Mouse (Mus musculus): Measurements from ENCODE around the gene Bmp8b. TPM values are rescaled to one million over a fixed set of nuclear protein-coding genes. Genes with fewer than 3 reads are reported as not detected.
"Not testable (repeated sequence)": the region's sequence is repeated elsewhere in the genome, so short reads cannot be mapped to it uniquely, and the experiment has no call there.

The Bmp8b gene
- polyA plus RNA-seq, 1 experiment = 0.07 TPM

GRCm38 (mm10) chr4:123106864-123107263, 1.9 kb downstream of the Bmp8b start:
- Histone ChIP-seq H3K4me1 (ENCODE audit: control insufficient read depth, insufficient read depth, low read length) (no peaks in the 10 kb centered on the region), H3K4me3 (replicated peaks; ENCODE audit: extremely low read depth, low read depth, low read length) (no peak overlapping the region)
- no peak for TF ChIP-seq CTCF (IDR thresholded peaks at IDR 0.05; ENCODE audit: insufficient read depth, low read length)
- no peak for TF ChIP-seq POLR2A (IDR thresholded peaks at IDR 0.05; ENCODE audit: borderline replicate concordance, extremely low read depth, low read depth, low read length)
- 89% methylated on average over 2 of the region's 2 CpGs for WGBS
- no peak for DNase-seq

- H3K4me3 ChIP-seq (replicated peaks; ENCODE audit: extremely low read depth, low read depth, low read length) = no peak overlapping the region
These were observed 3.1 kb downstream of the Bmp8b start for GRCm38 (mm10) chr4:123108056-123108455.

GRCm38 (mm10) chr4:123110751-123111150, 5.8 kb downstream of the Bmp8b start:
- Histone ChIP-seq H3K4me1 (ENCODE audit: control insufficient read depth, insufficient read depth, low read length) (no peaks in the 10 kb centered on the region), H3K4me3 (replicated peaks; ENCODE audit: extremely low read depth, low read depth, low read length) (no peak overlapping the region)
- WGBS = 84% methylated on average over 4 of the region's 4 CpGs
- no peak for DNase-seq
- TF ChIP-seq POLR2A (IDR thresholded peaks at IDR 0.05; ENCODE audit: borderline replicate concordance, extremely low read depth, low read depth, low read length) = no peak
- TF ChIP-seq CTCF (IDR thresholded peaks at IDR 0.05; ENCODE audit: insufficient read depth, low read length) = no peak

More at GRCm38 (mm10) chr4:123108056-123108455, 3.1 kb downstream of the Bmp8b start:
- TF ChIP-seq POLR2A (IDR thresholded peaks at IDR 0.05; ENCODE audit: borderline replicate concordance, extremely low read depth, low read depth, low read length) = no peak
- TF ChIP-seq CTCF (IDR thresholded peaks at IDR 0.05; ENCODE audit: insufficient read depth, low read length) = no peak
- 82% methylated on average over 5 of the region's 5 CpGs for WGBS
- no peaks in the 10 kb centered on the region for H3K4me1 ChIP-seq (ENCODE audit: control insufficient read depth, insufficient read depth, low read length)
- no peak for DNase-seq

- WGBS = 64% methylated on average over 10 of the region's 10 CpGs
- H3K4me1 ChIP-seq (ENCODE audit: control insufficient read depth, insufficient read depth, low read length); H3K4me3 ChIP-seq (replicated peaks; ENCODE audit: extremely low read depth, low read depth, low read length): not testable (repeated sequence)
These were observed 6.5 kb downstream of the Bmp8b start for GRCm38 (mm10) chr4:123111275-123111983.

GRCm38 (mm10) chr4:123112216-123112764, 7.3 kb downstream of the Bmp8b start:
- Histone ChIP-seq H3K4me3 (replicated peaks; ENCODE audit: extremely low read depth, low read depth, low read length) (no peak overlapping the region), H3K4me1 (ENCODE audit: control insufficient read depth, insufficient read depth, low read length) (no peaks in the 10 kb centered on the region)
- TF ChIP-seq CTCF (IDR thresholded peaks at IDR 0.05; ENCODE audit: insufficient read depth, low read length) (no peak), POLR2A (IDR thresholded peaks at IDR 0.05; ENCODE audit: borderline replicate concordance, extremely low read depth, low read depth, low read length) (no peak)
- DNase-seq = no peak
- WGBS = 57% methylated on average over 8 of the region's 8 CpGs

More at GRCm38 (mm10) chr4:123111275-123111983, 6.5 kb downstream of the Bmp8b start:
- not testable (repeated sequence) for DNase-seq

- not testable (repeated sequence) for H3K4me1 ChIP-seq (ENCODE audit: control insufficient read depth, insufficient read depth, low read length); DNase-seq; H3K4me3 ChIP-seq (replicated peaks; ENCODE audit: extremely low read depth, low read depth, low read length)
- 86% methylated on average over 4 of the region's 4 CpGs for WGBS
These were observed 9.7 kb downstream of the Bmp8b start for GRCm38 (mm10) chr4:123114651-123115050.

GRCm38 (mm10) chr4:123116011-123116410, 11.0 kb downstream of the Bmp8b start, which contains the start of gene Oxct2b:
TSS of gene Oxct2b (plus strand) at chr4:123116266.
- TF ChIP-seq POLR2A (IDR thresholded peaks at IDR 0.05; ENCODE audit: borderline replicate concordance, extremely low read depth, low read depth, low read length) = no peak
- no peak for TF ChIP-seq CTCF (IDR thresholded peaks at IDR 0.05; ENCODE audit: insufficient read depth, low read length)
- WGBS = 5% methylated on average over 22 of the region's 22 CpGs
- H3K4me3 ChIP-seq (replicated peaks; ENCODE audit: extremely low read depth, low read depth, low read length) = no peak within 1 kb of the TSS
- no peak for DNase-seq
- no peaks in the 10 kb centered on the region for H3K4me1 ChIP-seq (ENCODE audit: control insufficient read depth, insufficient read depth, low read length)

- 14% methylated on average over 38 of the region's 42 CpGs for WGBS
- not testable (repeated sequence) for H3K4me1 ChIP-seq (ENCODE audit: control insufficient read depth, insufficient read depth, low read length); H3K4me3 ChIP-seq (replicated peaks; ENCODE audit: extremely low read depth, low read depth, low read length); DNase-seq
These were observed 11.7 kb downstream of the Bmp8b start for GRCm38 (mm10) chr4:123116640-123117039.

GRCm38 (mm10) chr4:123121286-123121685, 16.3 kb downstream of the Bmp8b start:
- H3K4me3 ChIP-seq (replicated peaks; ENCODE audit: extremely low read depth, low read depth, low read length) = no peak overlapping the region
- H3K4me1 ChIP-seq (ENCODE audit: control insufficient read depth, insufficient read depth, low read length) = no peaks in the 10 kb centered on the region
- TF ChIP-seq CTCF (IDR thresholded peaks at IDR 0.05; ENCODE audit: insufficient read depth, low read length) (no peak), POLR2A (IDR thresholded peaks at IDR 0.05; ENCODE audit: borderline replicate concordance, extremely low read depth, low read depth, low read length) (no peak)
- WGBS = 67% methylated on average over 2 of the region's 2 CpGs
- no peak for DNase-seq

- TF ChIP-seq POLR2A (IDR thresholded peaks at IDR 0.05; ENCODE audit: borderline replicate concordance, extremely low read depth, low read depth, low read length) = no peak
- TF ChIP-seq CTCF (IDR thresholded peaks at IDR 0.05; ENCODE audit: insufficient read depth, low read length) = no peak
- no peak overlapping the region for H3K4me3 ChIP-seq (replicated peaks; ENCODE audit: extremely low read depth, low read depth, low read length)
- no peak for DNase-seq
- no peaks in the 10 kb centered on the region for H3K4me1 ChIP-seq (ENCODE audit: control insufficient read depth, insufficient read depth, low read length)
- WGBS = 94% methylated on average over 7 of the region's 7 CpGs
These were observed 21.7 kb downstream of the Bmp8b start for GRCm38 (mm10) chr4:123126626-123127025.
